Mouse (Mus musculus): ENCODE results near the gene Bpifb6. TPM values are rescaled to one million over a fixed set of nuclear protein-coding genes. Genes with fewer than 3 reads are reported as not detected.
A peak's percentile ranks its signal among the peaks of the same experiment; 100 is the strongest.

The Bpifb6 gene
- not detected in 2 replicates for polyA plus RNA-seq (2016; fragmentation: Nextera tagmentation; extraction: Ambion mirVana)

GRCm38 (mm10) chr2:153900088-153900487, at the start of gene Bpifb6:
Gene Bpifb6, plus strand, starts transcription at chr2:153900388.
- WGBS, result 82% methylated on average over 4 of the region's 4 CpGs

GRCm38 (mm10) chr2:153851030-153851360, 49.2 kb upstream of the Bpifb6 start:
- Histone ChIP-seq H3K4me3 (no peak overlapping the region), H3K27me3 (ENCODE audit: low read depth, poor library complexity, severe bottlenecking) (no peaks in the 10 kb centered on the region), H3K4me1 (0 out of 2 replicates have a peak, but pooled peaks cover 4% of the 10 kb centered on the region), H3K27ac (no peak overlapping the region), H3K36me3 (no peaks in the 10 kb centered on the region), H3K9me3 (replicated peaks) (no peaks in the 10 kb centered on the region)
- DNase-seq (ENCODE audit: low spot score), result peak; percentile 48
- 59% methylated on average over 4 of the region's 4 CpGs for WGBS

More at GRCm38 (mm10) chr2:153900088-153900487, at the start of gene Bpifb6:
- Histone ChIP-seq H3K4me1 (no peaks in the 10 kb centered on the region), H3K27ac (no peak within 1 kb of the TSS), H3K27me3 (ENCODE audit: low read depth, poor library complexity, severe bottlenecking) (no peaks in the 10 kb centered on the region), H3K9me3 (replicated peaks) (no peaks in the 10 kb centered on the region), H3K4me3 (no peak within 1 kb of the TSS), H3K36me3 (no peaks in the 10 kb centered on the region)
- no peak for DNase-seq (ENCODE audit: low spot score)

GRCm38 (mm10) chr2:153853544-153853943, 46.6 kb upstream of the Bpifb6 start:
- Histone ChIP-seq H3K27me3 (ENCODE audit: low read depth, poor library complexity, severe bottlenecking) (no peaks in the 10 kb centered on the region), H3K27ac (no peak overlapping the region), H3K4me1 (0 out of 2 replicates have a peak, but pooled peaks cover 4% of the 10 kb centered on the region), H3K4me3 (no peak overlapping the region), H3K9me3 (replicated peaks) (no peaks in the 10 kb centered on the region), H3K36me3 (no peaks in the 10 kb centered on the region)
- WGBS, result 29% methylated on average over 5 of the region's 5 CpGs
- DNase-seq (ENCODE audit: low spot score), result no peak

- no peaks in the 10 kb centered on the region for H3K27me3 ChIP-seq (ENCODE audit: low read depth, poor library complexity, severe bottlenecking)
- H3K9me3 ChIP-seq (replicated peaks), result no peaks in the 10 kb centered on the region
- no peak overlapping the region for H3K4me3 ChIP-seq
- H3K36me3 ChIP-seq, result no peaks in the 10 kb centered on the region
- no peak for DNase-seq (ENCODE audit: low spot score)
- H3K4me1 ChIP-seq, result no peaks in the 10 kb centered on the region
- H3K27ac ChIP-seq, result no peak overlapping the region
- 72% methylated on average over 2 of the region's 2 CpGs for WGBS
Observed at GRCm38 (mm10) chr2:153859581-153859980, 40.6 kb upstream of the Bpifb6 start.

DNA sequence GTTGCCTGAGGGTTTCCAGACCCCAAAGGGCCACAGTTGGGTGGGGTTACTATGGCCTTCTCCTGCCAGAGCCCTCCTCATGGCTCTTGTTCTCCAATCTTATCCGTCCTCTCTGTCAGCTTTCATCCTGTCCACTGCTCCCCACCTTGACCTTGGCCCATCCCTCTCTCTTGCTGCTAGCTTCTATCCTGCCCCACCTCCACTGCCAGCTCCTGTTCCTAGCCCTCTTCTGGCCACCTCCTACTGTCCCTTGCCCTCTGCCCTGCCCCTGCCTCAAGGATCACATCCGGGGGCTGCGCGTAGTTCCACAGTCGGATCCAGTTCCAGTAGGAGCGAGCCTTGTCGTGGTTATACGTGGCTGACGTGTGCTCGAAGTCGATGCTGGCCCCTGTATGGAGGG, 39.9 kb upstream of the Bpifb6 start:
- DNase-seq (ENCODE audit: low spot score), result no peak
- no peaks in the 10 kb centered on the region for H3K27me3 ChIP-seq (ENCODE audit: low read depth, poor library complexity, severe bottlenecking)
- no peak overlapping the region for H3K27ac ChIP-seq
- no peaks in the 10 kb centered on the region for H3K36me3 ChIP-seq
- H3K4me3 ChIP-seq, result no peak overlapping the region
- no peaks in the 10 kb centered on the region for H3K4me1 ChIP-seq
- whole genome bisulfite sequencing, result 94% methylated on average over 11 of the region's 11 CpGs
- H3K9me3 ChIP-seq (replicated peaks), result no peaks in the 10 kb centered on the region

- Histone ChIP-seq H3K27me3 (ENCODE audit: low read depth, poor library complexity, severe bottlenecking) (no peaks in the 10 kb centered on the region), H3K9me3 (replicated peaks) (no peaks in the 10 kb centered on the region), H3K4me3 (no peak overlapping the region), H3K4me1 (no peaks in the 10 kb centered on the region), H3K27ac (no peak overlapping the region), H3K36me3 (no peaks in the 10 kb centered on the region)
- 67% methylated on average over 3 of the region's 3 CpGs for WGBS
- no peak for DNase-seq (ENCODE audit: low spot score)
Observed at GRCm38 (mm10) chr2:153860715-153861114, 39.5 kb upstream of the Bpifb6 start.

DNA sequence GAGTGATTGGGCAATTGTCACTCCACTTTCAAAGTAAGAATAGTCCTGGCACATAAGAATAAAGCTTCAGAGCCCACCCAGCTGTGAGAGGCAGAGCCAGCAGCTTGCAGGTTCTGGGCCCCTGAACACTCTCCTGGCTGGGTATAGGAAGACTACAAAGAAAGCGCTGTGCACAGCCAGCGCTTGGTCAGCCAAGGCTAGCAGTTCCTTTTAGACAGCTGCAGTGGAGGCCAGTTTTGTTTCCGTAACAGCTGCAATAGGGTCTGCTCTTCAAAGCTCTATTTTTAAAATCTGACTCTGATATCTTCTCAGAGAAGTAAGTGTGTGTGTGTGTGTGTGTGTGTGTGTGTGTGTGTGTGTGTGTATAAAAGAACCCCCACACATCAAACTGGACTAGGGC, 38.2 kb upstream of the Bpifb6 start:
- DNase-seq (ENCODE audit: low spot score), result no peak
- H3K27me3 ChIP-seq (ENCODE audit: low read depth, poor library complexity, severe bottlenecking), result no peaks in the 10 kb centered on the region
- WGBS, result 95% methylated on average over 3 of the region's 3 CpGs
- H3K27ac ChIP-seq, result no peak overlapping the region
- no peaks in the 10 kb centered on the region for H3K36me3 ChIP-seq
- H3K4me1 ChIP-seq, result no peaks in the 10 kb centered on the region
- H3K4me3 ChIP-seq, result no peak overlapping the region
- no peaks in the 10 kb centered on the region for H3K9me3 ChIP-seq (replicated peaks)

GRCm38 (mm10) chr2:153870984-153871383, 29.2 kb upstream of the Bpifb6 start, which contains the start of gene Sun5:
Gene Sun5, minus strand, starts transcription at chr2:153871084.
- DNase-seq (ENCODE audit: low spot score), result no peak
- H3K4me1 ChIP-seq, result no peaks in the 10 kb centered on the region
- H3K27me3 ChIP-seq (ENCODE audit: low read depth, poor library complexity, severe bottlenecking), result no peaks in the 10 kb centered on the region
- no peaks in the 10 kb centered on the region for H3K9me3 ChIP-seq (replicated peaks)
- 91% methylated on average over 4 of the region's 4 CpGs for WGBS
- no peak within 1 kb of the TSS for H3K4me3 ChIP-seq
- no peaks in the 10 kb centered on the region for H3K36me3 ChIP-seq
- no peak within 1 kb of the TSS for H3K27ac ChIP-seq

DNA sequence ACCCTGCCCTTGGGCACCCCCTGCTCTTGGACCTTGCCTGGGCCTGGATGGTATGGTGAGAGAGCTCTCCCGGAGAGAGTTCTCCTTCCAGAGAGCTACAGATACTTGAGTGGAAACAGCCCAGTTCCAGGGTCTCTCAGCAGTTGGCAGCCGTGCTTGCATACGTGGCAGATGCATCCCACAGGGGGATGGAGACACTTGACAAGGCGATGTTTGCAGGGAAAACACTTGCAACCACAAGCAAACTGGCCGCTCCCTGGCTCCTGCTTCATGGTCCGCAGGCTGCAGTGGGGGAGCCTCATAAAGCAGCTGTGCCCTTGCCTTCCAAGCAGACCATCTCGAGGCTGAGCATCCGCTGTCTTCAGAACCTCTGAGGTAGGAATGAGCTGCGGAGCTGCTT, 25.4 kb upstream of the Bpifb6 start, which contains the start of gene Bpifb2:
Gene Bpifb2 (plus strand): TSS at position 301 of the 400 bp plus-strand sequence.
- H3K27me3 ChIP-seq (ENCODE audit: low read depth, poor library complexity, severe bottlenecking), result no peaks in the 10 kb centered on the region
- no peaks in the 10 kb centered on the region for H3K9me3 ChIP-seq (replicated peaks)
- no peak within 1 kb of the TSS for H3K4me3 ChIP-seq
- WGBS, result 75% methylated on average over 9 of the region's 9 CpGs
- no peaks in the 10 kb centered on the region for H3K36me3 ChIP-seq
- no peaks in the 10 kb centered on the region for H3K4me1 ChIP-seq
- no peak within 1 kb of the TSS for H3K27ac ChIP-seq
- no peak for DNase-seq (ENCODE audit: low spot score)

DNA sequence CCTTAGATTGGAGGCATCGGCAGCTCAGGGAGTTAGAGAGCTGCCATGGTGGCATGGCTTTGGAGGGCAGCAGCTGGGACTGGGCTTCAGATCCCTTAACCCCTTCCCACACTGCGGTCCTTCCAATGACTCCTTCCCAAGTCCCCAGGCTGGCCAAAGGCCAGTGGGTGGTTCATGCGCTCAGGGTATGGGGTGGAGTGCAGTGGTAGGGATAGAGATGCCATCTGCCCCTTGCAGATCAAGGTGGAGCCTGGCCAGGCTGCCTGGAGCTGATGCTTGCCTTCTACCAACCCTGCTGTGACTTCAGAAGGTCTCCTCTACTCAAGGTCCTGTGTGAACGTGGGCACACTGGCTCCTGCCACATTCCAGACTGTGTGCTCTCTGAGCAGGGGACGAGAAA, 1.1 kb upstream of the Bpifb6 start:
- H3K27ac ChIP-seq, result no peak overlapping the region
- H3K27me3 ChIP-seq (ENCODE audit: low read depth, poor library complexity, severe bottlenecking), result no peaks in the 10 kb centered on the region
- H3K36me3 ChIP-seq, result no peaks in the 10 kb centered on the region
- no peak overlapping the region for H3K4me3 ChIP-seq
- peaks cover 5% of the 10 kb centered on the region for H3K4me1 ChIP-seq
- WGBS, result 90% methylated on average over 5 of the region's 5 CpGs
- no peaks in the 10 kb centered on the region for H3K9me3 ChIP-seq (replicated peaks)
- no peak for DNase-seq (ENCODE audit: low spot score)

DNA sequence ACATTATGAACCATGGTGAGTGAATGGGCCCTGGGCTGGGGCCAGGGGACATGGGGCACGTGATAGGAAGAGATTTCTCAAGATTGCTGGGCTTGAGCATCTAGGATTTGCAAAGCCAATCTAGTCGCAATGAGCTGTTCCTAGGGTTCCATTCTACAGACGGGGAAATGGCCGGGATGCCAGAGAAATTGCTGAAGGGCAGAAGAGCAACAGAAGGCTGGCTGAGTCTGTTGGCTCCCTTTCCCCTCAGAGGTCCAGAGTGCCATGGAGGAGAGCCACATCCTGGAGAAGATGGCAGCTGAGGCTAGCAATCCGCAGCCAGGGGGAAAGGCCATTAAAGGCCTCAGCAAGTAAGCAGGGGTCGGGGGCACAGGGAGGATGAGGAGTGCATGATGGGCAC, 2.5 kb downstream of the Bpifb6 start:
- Histone ChIP-seq H3K4me3 (no peak overlapping the region), H3K27ac (no peak overlapping the region), H3K27me3 (ENCODE audit: low read depth, poor library complexity, severe bottlenecking) (no peaks in the 10 kb centered on the region), H3K36me3 (no peaks in the 10 kb centered on the region), H3K9me3 (replicated peaks) (no peaks in the 10 kb centered on the region), H3K4me1 (no peaks in the 10 kb centered on the region)
- 76% methylated on average over 6 of the region's 6 CpGs for WGBS
- no peak for DNase-seq (ENCODE audit: low spot score)

- Histone ChIP-seq H3K4me1 (no peaks in the 10 kb centered on the region), H3K27me3 (ENCODE audit: low read depth, poor library complexity, severe bottlenecking) (no peaks in the 10 kb centered on the region), H3K4me3 (no peak overlapping the region), H3K36me3 (no peaks in the 10 kb centered on the region), H3K27ac (no peak overlapping the region), H3K9me3 (replicated peaks) (no peaks in the 10 kb centered on the region)
- WGBS, result 88% methylated on average over 4 of the region's 4 CpGs
- no peak for DNase-seq (ENCODE audit: low spot score)
Observed at GRCm38 (mm10) chr2:153906626-153907025, 6.4 kb downstream of the Bpifb6 start.

- no peak overlapping the region for H3K27ac ChIP-seq
- no peak overlapping the region for H3K4me3 ChIP-seq
- H3K36me3 ChIP-seq, result no peaks in the 10 kb centered on the region
- no peaks in the 10 kb centered on the region for H3K4me1 ChIP-seq
- no peaks in the 10 kb centered on the region for H3K9me3 ChIP-seq (replicated peaks)
- no peak for DNase-seq (ENCODE audit: low spot score)
- 87% methylated on average over 5 of the region's 5 CpGs for WGBS
- no peaks in the 10 kb centered on the region for H3K27me3 ChIP-seq (ENCODE audit: low read depth, poor library complexity, severe bottlenecking)
Observed at GRCm38 (mm10) chr2:153914151-153914550, 14.0 kb downstream of the Bpifb6 start.

- no peaks in the 10 kb centered on the region for H3K27me3 ChIP-seq (ENCODE audit: low read depth, poor library complexity, severe bottlenecking)
- no peak for DNase-seq (ENCODE audit: low spot score)
- no peaks in the 10 kb centered on the region for H3K36me3 ChIP-seq
- H3K4me1 ChIP-seq, result no peaks in the 10 kb centered on the region
- H3K9me3 ChIP-seq (replicated peaks), result no peaks in the 10 kb centered on the region
- no peak within 1 kb of the TSS for H3K4me3 ChIP-seq
- no peak within 1 kb of the TSS for H3K27ac ChIP-seq
- WGBS, result 81% methylated on average over 8 of the region's 8 CpGs
Observed at GRCm38 (mm10) chr2:153917930-153918329, 17.7 kb downstream of the Bpifb6 start, which contains the start of gene Bpifb3. Gene Bpifb3, plus strand, starts transcription at chr2:153918230.
